Mouse (Mus musculus): ENCODE measurements around the gene Arl15. TPM values are rescaled to one million over a fixed set of nuclear protein-coding genes. Genes with fewer than 3 reads are reported as not detected.

Gene Arl15
- polyA plus RNA-seq, 1 experiment = 2.8 TPM

DNA sequence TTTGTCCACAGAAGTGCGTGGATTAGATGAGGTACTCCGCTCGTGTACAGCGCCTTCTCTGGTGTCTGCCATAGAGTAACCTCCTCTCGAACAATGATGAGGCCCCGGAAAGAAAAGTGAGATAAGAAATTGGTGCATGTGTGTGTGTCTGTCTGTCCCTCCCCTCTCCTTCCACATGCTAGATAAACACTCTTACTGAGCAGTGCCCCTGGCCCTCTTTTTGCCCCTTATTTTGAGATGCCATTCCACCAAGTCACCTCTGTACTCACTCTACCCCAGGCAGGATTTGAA lies 58.0 kb downstream of the Arl15 start:
- TF ChIP-seq GATA1 (IDR thresholded peaks at IDR 0.05; ENCODE audit: low read length) = no peak

DNA sequence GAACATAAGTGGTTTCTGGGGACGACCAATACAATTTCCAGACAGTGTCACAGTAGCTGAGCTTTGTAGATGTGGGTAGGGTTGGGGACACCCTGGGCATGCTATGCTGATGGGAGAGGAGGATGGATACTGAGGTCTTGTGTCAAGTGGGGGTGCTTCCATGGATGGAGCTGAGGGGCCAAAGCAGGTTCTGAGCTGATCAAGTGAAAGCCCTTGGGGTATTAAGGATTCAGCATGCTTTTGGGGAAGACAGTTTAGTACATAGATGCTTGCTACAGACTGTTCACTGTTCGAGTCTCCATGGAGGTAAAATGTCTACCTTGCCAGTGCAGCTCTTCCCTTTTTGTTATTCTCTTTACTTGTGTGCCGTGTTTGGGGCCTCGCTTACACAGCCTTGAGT lies 59.8 kb downstream of the Arl15 start:
- TF ChIP-seq GATA1 (IDR thresholded peaks at IDR 0.05; ENCODE audit: low read length) = no peak

DNA sequence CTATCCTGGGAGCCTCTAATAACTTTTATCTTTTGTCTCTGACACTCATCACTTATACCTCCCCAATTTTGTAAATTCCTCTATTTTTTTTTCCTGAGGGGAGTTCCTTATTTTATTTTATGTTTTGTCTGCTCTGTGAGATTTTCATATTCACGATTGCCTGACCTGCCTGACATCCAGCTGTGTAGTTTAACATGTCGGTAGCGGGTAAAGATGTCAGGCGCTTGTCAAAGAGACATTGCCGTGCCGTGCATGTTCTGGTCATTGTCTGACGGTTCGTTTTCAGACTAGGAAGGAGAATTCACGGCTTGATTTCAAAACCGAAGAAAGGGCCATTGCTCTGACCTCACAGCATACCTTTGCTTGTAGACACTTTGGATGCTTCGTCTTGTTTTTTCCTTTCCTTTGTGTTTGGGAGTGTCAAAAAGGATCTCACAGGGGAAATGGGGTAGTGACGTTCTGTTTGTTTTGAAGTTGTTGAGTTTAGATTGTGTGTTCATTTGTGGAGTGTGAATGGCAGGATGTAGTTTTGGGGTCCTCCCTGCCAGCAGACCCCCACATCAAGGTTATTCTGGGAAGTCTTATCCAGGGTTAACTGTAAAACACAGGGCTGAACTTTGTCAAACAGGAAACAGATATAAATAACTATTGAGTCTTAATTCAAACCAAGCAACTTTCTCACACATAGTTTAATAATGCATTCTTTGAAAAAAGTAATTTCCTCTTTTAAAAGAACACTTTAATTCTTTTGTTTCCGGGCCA lies 60.4 kb downstream of the Arl15 start:
- TF ChIP-seq GATA1 (IDR thresholded peaks at IDR 0.05; ENCODE audit: low read length) = no peak

DNA sequence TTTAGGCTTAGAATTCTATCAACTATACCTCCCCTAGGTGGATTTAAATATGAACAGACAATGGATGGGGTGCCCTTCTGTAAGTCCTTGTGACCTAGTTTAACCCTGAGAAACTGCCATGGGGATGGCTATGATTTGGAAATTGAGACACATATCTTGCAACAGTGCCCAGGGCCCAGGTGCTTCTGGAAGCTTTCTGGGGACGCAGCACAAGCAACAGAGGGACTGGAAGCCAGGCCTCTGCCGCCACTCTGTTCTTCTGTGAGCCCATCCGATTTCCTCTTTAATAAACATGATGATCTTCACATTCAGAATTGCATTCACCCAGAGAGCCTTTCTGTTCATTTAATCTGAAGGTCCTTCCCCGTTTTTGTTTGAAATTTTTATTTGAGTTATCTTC lies 62.6 kb downstream of the Arl15 start:
- no peak for TF ChIP-seq GATA1 (IDR thresholded peaks at IDR 0.05; ENCODE audit: low read length)

DNA sequence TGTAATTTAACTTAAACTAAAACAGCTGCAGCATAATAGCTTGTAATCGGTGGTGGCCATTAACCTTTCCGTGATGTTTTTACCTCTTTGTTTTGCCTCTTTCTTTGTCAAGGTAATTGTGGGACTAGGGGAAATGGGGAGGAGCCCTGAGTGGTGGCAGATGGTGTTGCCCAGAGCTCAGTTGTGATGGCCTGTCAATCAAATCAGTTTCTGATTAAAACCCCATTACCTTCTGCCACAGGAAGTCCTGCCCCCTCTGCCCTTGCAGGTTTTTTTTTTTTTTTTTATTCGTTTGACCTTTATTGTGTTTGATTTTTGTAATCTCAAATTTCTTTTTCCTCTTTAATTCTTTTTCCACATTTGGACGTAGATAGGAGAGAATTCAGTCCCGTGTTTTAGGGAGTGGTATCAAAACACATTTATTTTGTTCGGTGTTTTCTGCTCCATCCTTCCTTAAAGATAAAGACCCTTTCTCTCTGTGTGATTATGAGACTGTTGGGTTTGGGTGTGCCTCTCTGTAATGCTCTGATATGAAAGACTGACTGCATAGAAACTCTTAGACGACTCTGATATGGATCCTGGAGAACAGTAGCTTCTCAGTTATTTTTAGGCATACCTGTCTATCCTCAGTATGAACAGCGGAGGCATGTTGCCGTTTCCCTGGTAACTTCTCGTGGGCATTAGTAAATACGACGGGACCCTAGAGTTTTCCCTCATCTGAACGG lies 64.5 kb downstream of the Arl15 start:
- TF ChIP-seq GATA1 (IDR thresholded peaks at IDR 0.05; ENCODE audit: low read length) = peak; percentile 50

DNA sequence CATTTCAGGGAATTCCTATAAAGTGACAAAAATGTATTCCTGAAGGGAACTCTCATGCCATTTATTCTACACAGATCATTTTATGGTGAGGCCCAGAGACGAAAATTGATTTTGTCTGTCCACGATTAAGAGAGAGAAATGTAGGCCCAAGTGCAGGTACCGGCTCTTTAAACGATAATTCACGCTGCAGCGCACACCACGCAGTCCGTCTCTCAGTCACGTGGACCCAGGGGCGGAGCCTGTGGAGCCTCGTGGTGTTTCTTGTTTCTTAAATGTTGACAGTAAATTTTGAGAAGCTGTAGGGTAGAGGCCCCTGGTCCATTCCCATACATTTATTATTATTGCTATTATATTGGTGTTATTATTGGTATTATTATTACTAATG lies 65.1 kb downstream of the Arl15 start:
- no peak for TF ChIP-seq GATA1 (IDR thresholded peaks at IDR 0.05; ENCODE audit: low read length)

DNA sequence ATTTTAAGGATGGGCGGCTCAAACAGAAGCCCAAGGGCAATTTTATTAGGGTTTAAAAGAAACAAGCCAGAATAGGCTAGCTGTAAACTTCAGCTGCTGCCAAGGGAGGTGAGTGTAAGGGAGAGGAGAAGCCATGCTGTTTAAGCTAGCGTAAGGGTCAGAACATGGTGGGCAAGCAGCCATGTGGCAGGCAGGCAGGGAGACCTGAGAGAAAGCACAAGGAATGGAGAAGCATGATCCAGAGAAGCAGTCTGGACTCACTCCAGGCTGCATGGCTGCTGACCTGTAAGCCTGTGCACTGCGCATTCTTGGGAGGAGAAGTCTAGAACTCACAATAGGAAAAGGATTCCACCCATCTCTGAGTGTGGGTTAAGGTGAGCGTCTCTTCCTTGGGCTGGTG lies 66.5 kb downstream of the Arl15 start:
- no peak for TF ChIP-seq GATA1 (IDR thresholded peaks at IDR 0.05; ENCODE audit: low read length)

DNA sequence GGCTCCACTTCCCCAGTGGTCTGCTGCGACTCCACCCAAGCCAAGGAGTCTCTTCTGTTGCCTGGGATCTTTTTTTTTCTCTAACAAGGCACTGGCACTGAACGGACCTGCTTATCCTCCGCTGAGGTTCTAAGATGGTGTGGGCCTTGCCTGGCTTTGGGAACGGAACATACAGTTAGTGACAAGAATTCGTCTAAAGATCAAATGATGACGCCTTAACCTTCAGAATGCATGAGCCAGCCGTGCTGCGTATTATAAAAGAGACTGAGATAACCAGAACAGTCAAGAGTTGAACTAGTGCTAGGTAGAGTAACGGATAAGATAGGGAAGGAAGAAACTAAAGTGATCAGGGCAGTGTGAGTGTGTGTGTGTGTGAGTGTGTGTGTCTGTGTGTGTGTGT lies 66.9 kb downstream of the Arl15 start:
- TF ChIP-seq GATA1 (IDR thresholded peaks at IDR 0.05; ENCODE audit: low read length) = no peak

DNA sequence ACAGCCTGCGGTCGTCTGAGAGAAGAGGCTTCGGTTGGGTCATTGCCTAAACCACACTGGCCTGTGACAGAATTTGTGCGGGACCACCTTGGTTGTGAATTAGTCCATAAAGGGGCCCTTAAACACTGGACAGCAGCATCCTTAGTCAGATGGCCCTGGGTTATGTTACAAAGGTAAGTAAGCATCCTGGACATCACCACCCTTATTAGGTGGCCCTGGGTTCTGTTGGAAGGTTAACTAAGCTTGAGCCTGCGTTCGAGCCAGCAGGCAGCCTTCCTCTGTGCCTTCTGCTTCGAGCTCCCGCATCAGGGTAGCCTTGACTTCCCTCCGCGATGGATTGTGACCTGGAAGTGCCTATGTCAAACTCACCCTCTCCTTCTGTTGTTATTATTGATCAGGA lies 68.6 kb downstream of the Arl15 start:
- no peak for TF ChIP-seq GATA1 (IDR thresholded peaks at IDR 0.05; ENCODE audit: low read length)

DNA sequence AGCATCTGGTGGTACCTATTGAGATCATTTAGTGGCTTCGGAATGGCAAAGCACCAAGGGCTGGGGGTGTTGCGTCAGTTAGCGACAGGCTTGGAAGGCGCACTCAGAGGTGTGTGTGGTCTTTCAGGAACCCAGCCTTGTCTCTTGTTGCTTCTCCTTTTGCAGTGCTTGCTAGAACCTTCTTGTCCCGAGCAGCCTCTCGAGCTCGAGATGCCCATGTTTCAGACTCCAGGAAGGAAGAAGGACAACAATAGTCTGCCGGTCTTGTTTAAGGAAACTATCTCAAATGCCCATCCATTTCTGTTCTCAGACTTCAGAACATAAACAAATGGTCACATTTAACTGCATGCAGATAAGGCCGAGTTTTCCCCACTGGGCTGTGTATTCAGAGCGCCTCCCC lies 69.4 kb downstream of the Arl15 start:
- no peak for TF ChIP-seq GATA1 (IDR thresholded peaks at IDR 0.05; ENCODE audit: low read length)

DNA sequence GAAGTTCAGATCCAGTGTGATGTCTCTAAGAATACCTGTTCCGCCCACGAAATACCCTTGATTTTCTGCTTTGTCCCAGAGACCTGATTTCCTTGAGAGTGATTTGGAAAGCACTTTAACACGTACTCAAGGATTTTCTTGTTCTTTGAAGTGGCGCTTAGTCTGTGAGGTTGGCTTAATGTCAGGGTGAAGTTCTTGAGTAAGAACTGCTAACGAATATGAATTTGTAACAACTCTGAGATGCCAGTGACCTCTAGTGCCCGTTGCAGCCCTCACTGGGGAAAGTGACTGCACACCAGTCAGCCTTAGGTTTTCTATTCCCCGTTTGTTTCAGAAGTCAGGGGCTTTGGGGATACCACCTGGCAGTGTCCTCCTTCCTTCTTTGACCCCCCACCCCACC lies 70.0 kb downstream of the Arl15 start:
- TF ChIP-seq GATA1 (IDR thresholded peaks at IDR 0.05; ENCODE audit: low read length) = no peak

DNA sequence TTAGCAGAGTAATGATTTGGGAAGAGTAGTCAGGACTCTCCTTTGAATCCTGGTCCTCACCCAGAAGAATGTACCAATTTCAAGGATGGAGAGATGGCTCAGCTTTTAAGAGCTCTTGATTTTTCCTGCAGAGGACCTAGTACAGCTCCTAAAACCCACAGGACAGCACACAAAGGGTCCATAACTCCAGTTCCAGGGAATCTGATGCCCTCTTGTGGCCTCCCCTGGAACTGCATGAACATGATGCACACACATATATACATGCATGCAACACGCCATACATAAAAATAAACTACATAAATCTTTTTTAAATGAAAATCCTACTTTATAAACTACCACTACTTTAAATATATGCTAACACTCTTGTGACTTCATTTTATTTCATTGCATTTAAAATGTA lies 70.6 kb downstream of the Arl15 start:
- no peak for TF ChIP-seq GATA1 (IDR thresholded peaks at IDR 0.05; ENCODE audit: low read length)

DNA sequence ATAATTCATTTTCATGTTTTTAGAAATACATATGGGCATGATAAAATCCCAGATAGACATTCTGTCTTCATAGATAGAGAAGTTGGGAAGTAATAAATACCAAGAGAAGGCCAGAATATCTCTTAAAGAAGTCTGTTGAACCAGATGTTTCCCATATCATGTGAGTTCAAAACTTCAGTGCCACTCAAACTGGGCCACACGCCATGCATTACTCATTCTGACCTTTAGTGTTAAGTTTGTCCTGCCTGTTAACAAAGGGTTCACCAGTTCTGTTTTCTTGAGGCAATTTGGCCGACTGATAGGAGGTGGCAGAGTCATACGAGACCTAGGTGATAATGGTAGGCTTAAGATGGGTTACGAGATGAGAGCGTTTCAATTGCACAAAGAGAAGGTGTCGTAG lies 71.1 kb downstream of the Arl15 start:
- no peak for TF ChIP-seq GATA1 (IDR thresholded peaks at IDR 0.05; ENCODE audit: low read length)

DNA sequence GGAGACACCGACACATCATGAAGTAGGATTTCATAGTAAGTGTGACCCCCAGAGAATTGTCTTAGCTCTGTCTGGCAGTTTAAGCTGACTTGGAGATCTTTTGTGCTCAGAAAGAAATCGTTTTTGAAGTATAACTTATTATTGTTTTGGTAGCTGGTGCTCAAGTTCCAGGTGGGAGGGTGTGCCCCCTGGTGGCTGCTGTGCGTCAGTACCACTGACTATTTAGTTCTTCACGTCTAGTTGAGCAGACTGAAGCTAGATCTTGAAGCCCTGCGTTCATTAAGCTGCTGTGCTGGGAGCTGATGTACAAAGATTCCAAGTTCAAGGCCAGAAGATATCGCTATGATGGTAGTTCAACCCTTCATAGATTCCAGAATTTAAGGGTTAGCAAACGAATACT lies 71.5 kb downstream of the Arl15 start:
- TF ChIP-seq GATA1 (IDR thresholded peaks at IDR 0.05; ENCODE audit: low read length) = no peak

DNA sequence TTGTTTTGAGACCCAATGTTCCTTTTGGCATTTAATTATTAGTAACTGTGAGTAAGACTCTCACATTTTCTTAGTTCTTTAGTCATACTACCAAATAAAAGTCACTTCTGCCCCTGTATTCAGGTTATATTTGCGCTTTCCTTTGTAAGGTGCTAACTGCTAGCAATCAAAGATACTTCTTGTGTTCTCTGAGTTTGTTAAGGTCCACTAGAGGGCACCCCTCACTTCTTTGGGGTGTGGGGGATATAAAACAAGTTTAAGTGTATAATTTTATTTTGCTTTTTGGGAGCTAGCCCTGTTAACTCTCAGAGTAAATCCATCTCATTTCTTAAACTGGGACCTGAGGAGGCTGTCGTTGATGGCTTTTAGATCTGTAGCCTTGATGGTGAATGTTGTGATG lies 73.4 kb downstream of the Arl15 start:
- TF ChIP-seq GATA1 (IDR thresholded peaks at IDR 0.05; ENCODE audit: low read length) = no peak

DNA sequence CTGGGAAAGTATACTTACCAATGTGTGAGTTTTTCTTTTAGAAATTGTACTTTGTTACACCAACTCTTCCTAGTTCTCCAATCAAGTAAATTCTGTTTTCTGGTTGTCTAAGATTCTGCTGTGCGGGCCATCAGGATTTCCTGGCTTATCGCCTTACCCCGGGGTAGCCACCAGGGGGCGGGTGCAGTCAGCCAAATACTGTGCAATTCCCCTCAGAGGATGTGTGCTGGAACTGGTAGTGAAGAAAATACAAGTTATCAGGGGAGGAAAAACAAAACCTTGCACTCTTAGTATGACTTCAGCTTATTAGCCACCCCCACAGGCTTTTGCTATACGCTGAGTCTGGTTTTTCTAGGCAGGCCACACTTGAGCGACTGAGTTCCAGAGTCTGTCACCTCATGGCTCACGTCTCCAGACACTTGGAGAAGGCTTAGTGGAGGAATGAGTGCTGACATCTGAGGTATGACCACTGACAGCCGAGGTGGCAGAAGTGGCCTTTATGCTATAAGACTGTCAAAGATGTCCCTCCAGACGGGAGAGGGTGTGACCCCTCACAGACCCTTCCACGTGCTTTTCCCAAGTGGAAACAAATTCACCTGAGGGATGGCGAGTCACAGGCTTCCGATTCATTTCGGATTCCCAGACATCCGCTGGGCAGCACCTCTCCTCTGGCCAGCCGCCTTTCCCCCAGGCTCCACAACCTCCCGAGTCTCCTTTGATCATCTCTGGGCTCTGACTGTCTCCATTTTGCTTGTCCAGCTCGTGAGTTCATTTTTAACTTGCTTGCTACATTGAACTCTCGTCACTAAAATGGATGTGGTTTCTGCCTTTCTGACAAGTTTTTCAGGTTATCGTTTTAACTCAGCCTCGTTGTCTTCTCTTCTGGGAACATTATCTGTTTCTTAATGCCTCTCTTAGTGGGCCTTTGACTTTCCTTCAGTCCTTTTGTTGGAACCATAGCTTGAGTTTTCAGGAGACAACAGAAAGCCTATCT lies 75.2 kb downstream of the Arl15 start:
- TF ChIP-seq GATA1 (IDR thresholded peaks at IDR 0.05; ENCODE audit: low read length) = no peak

Data from G1E-ER4 (cell line).